Mouse (Mus musculus) lung, adult 18-20 months (tissue): Measurements from ENCODE around the gene C1ra.
"Not testable (repeated sequence)": the region's sequence is repeated elsewhere in the genome, so short reads cannot be mapped to it uniquely, and the experiment has no call there.

Source experiments
- DNase-seq, 2 experiments: peaks; one replicate each; pipeline ENCODE4 v3.0.0; 2022; ENCODE audit warnings: mixed read lengths in 2 of 2

The C1ra gene

DNA sequence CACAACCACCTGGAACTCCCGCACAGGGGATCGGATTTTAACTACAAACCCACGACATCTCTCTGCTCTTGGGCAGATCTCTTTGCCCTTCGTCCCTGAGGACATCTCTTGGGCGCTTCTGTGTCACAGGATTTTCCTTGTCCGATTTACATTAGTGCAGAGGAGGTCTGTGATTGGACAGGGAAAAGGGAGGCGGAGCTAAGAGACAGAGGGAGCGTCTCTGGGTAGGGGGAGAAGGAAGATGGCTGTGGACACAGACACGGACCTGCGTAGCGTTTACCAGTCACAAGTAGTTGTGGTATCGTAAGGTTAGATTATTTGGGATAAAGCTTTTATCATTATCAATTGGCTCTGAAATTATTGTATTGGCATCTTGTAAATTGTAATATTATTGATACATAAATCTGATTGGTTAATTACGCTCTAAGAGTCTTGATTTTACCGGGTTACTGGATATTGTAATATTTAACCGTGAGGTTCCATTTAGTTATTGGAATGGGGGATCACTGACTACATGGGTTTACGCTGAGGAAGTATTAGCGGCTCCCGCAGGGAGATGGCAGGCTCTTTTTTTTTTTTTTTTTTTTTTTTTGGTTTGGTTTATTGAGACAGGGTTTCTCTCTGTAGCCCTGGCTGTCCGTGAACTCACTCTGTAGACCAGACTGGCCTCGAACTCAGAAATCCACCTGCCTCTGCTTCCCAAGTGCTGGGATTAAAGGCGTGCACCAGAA is 26.6 kb upstream of the C1ra start:
- DNase-seq, result no peak

DNA sequence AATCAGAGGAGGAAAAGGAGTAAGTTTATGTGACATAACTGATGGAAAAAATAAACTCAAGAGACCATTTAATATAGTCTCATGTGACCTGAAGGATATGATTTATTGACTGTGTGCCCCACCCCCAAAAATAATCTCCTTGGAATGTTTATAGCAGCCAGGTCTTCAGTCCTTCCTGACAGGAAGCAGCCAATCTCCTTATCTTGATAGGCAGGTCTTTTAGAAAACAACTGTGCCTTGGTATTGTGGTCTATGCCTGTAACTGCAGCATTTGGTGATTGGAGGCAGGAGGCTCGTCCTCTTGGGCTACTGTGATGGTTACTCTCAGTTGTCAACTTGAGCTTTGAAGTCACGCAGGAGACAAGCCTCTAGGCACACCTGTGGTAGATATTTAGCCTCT is 24.7 kb upstream of the C1ra start:
- DNase-seq, result no peak

DNA sequence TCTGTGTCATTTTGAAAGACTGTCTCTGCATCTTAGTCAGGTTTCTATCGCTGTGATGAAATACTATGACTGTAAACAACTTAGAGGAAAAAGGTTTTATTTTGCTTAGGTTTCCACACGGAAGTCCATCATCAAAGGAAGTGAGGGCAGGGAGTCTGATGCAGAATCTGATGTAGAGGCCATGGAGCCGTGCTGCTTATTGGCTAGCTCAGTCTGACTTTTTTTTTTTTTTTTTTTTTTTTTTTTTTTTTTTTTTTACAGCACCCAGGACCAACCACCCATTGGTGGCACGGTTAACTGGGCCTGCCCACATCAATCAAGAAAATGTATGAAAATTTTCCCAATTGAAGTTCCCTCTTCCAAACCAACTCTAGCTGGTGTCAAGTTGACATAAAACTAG is 23.3 kb upstream of the C1ra start:
- no peak for DNase-seq

DNA sequence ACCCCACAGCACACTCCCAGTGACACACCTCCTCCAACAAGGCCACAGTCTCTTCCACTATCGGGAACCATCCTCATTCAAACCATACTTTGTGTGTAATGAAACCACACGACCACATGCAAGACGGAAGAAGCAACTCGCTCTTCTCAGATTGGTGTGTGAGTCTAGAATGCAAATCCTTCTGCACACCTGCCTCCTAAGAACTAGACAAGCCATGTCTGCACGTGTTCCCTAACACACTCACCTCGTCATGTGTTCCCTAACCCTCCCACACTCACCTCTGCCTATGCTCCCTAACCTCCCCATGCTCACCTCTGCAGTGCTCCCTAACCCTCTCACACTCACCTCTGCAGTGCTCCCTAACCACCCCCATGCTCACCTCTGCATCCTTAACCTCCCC is 20.8 kb upstream of the C1ra start:
- DNase-seq, result no peak

GRCm38 (mm10) chr6:124492842-124493561 is 19.2 kb upstream of the C1ra start, which contains the start of gene C1rl:
TSS of gene C1rl (plus strand) at chr6:124493113.
- DNase-seq, result peak; percentile 88 to 91

DNA sequence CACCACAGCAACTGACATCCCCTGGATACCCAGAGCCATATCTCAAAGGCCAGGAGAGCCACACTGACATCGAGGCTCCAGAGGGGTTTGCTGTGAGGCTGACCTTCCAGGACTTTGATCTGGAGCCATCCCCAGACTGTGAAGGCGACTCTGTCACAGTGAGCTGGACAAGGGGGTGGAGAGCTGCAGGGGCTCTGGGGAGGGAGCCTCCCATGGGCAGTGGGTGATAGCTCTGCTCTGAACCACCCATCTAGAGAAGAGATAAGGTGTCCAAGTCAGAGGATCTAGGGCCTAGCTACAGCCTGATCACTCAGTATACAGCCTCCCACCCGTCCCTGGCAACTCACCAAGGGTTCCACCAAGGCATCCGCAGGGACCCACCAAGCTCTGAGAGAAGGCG is 18.3 kb upstream of the C1ra start:
- DNase-seq, result no peak

DNA sequence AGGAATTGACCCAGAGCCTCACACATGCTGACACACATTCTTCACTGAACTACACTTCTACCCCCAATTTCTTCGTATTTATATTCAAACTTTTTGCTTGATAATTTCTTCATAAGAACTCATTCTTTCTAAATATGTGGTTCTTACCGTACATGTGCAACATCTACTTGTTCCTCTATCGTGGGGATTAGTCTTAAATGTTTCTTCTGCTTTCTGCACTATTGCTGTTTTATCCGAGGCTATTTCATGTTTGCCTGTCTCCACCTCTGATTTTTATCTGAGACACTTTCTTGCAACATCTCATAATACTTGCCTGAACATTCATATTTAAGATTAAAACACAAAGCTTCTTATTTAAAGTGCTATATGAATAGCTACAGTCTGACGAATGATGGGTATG is 16.2 kb upstream of the C1ra start:
- no peak for DNase-seq

GRCm38 (mm10) chr6:124499914-124500566 is 12.2 kb upstream of the C1ra start:
- no peak for DNase-seq

GRCm38 (mm10) chr6:124501473-124501872 is 10.7 kb upstream of the C1ra start:
- peak in 1 of 2 experiments; percentile 46 for DNase-seq

- no peak for DNase-seq
These were observed 10.2 kb upstream of the C1ra start for GRCm38 (mm10) chr6:124502021-124502420.

GRCm38 (mm10) chr6:124505028-124505427 is 7.2 kb upstream of the C1ra start:
- peak; percentile 36 to 53 for DNase-seq

GRCm38 (mm10) chr6:124506991-124507390 is 5.2 kb upstream of the C1ra start:
- no peak for DNase-seq

GRCm38 (mm10) chr6:124508292-124508691 is 3.9 kb upstream of the C1ra start:
- no peak for DNase-seq

DNA sequence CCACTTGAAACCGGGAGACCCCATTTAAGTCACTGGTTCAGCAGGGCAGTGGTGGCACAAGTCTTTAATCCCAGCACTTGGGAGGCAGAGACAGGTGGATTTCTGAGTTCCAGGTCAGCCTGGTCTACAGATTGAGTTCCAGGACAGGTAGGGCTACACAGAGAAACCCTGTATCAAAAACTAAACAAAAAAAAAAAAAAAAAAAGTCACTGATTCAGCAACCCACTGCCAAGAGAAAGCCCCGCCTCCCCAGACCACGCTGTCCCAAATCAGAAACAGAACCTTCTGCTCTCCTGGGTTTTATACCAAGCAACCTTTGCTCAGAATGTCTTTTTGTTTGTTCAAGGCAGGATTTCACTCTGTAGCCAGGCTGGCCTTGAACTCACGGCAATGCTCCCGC is 3.0 kb upstream of the C1ra start:
- DNase-seq, result not testable (repeated sequence)

DNA sequence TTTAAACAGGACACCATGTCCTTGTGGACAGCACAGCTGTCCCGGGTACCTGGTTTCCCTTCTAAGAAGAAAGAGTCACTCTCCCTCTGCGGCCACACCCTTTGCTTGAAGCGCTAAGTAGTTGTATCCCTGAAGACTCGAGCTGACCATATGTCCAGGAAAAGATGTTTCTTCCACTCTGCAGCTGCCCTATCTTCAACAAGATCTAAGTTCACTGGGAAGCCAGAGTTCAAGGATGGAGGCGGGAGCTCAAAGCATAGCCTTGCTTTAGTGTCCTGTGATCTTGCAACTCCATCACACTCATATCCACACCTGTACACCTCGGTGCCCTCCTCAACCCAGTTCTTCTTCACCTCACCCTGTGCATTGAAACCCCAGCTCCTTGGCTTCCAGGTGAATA is 269 bp upstream of the C1ra start:
- DNase-seq, result no peak

DNA sequence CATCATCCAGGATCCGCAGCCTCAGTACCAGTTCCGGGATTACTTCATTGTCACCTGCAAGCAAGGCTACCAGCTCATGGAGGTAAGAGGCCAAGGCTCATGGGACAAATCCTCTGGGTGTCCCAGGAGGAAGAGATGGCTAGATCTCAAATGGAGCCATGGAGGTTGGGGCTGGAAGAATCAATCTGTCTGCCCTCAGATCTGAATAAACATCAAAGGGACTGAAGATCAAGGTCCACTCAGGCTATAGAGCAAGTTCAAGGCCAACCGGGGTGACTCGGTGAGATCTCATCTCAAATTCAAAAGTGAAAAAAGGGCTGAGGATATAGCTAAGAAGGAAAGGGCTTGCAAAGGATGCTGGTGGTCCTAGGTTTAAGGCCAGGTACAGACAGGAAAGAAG is 5.5 kb downstream of the C1ra start:
- DNase-seq, result not testable (repeated sequence)

- not testable (repeated sequence) for DNase-seq
These were observed 9.9 kb downstream of the C1ra start for GRCm38 (mm10) chr6:124522082-124522481.

- DNase-seq, result no peak
These were observed 15.7 kb downstream of the C1ra start for GRCm38 (mm10) chr6:124527881-124528280.

DNA sequence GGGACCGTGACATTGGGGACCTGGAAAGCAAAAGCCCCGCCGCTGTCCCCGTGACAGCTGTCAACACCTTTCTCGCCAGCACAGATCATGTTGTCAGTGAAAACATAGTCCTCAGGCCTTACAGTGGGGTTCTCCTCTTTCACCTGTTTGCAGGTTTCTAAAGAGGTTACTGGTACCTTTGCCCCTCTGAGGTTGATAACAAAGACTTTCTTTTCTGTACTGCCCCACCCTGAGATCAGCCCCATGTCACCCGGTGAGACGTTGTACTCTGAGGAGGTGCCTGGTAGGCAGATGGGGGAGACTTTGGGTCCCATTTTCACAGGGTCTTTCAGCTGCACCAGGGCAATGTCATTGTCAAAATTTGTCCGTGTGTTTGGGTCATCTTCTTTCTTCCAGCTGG is 18.9 kb downstream of the C1ra start:
- no peak for DNase-seq

GRCm38 (mm10) chr6:124536125-124536829 is 24.1 kb downstream of the C1ra start:
- not testable (repeated sequence) for DNase-seq

- not testable (repeated sequence) for DNase-seq
These were observed 29.0 kb downstream of the C1ra start for GRCm38 (mm10) chr6:124541176-124541575.

DNA sequence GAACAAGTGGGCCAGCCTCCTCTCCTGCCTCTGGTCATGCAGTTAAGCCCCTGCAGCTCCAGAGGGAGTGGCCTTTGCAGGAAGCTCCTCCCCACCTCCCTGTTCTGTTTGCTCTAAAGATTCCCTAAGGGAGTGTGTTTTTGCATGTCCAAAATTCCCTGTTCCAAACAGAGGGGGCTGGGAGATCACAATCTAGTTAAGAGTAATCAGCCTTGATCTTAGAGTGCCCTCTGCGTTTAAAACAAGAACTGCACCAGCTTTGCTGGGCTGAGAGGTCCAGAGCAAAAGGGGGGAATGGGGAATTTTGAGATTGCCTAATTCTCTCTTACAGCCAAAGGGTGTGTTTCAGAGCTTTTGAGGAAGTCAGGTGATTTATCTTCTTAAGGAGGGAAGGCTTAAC is 30.1 kb downstream of the C1ra start, which contains the start of gene C1s1:
TSS of gene C1s1 (minus strand) at position 76 of the 400 bp plus-strand sequence.
- DNase-seq, result peak; percentile 58 to 76

- DNase-seq, result peak; percentile 6 to 8
These were observed 32.3 kb downstream of the C1ra start for GRCm38 (mm10) chr6:124544466-124544865.
